Mouse (Mus musculus): ENCODE results near the gene Tmc5. TPM values are rescaled to one million over a fixed set of nuclear protein-coding genes. Genes with fewer than 3 reads are reported as not detected.

Gene Tmc5
- polyA plus RNA-seq, 1 experiment, result 0.50 TPM

GRCm38 (mm10) chr7:118599954-118600631 is 3.0 kb downstream of the Tmc5 start:
- Histone ChIP-seq H3K36me3 (ENCODE audit: control insufficient read depth, insufficient read depth, low read length) (no peaks in the 10 kb centered on the region), H3K4me1 (replicated peaks; ENCODE audit: control insufficient read depth, insufficient read depth, low read length) (peaks cover 32% of the 10 kb centered on the region), H3K27ac (ENCODE audit: control insufficient read depth, insufficient read depth, low read length) (no peak overlapping the region), H3K4me3 (ENCODE audit: control insufficient read depth, insufficient read depth, low read length) (no peak overlapping the region), H3K27me3 (ENCODE audit: control insufficient read depth, insufficient read depth, low read length) (no peaks in the 10 kb centered on the region)
- TF ChIP-seq POLR2A (IDR thresholded peaks at IDR 0.05; ENCODE audit: control insufficient read depth, extremely low read depth, insufficient read depth, low read length, poor library complexity), result no peak
- no peak for TF ChIP-seq CTCF (IDR thresholded peaks at IDR 0.05; ENCODE audit: borderline replicate concordance, control insufficient read depth, extremely low read depth, insufficient read depth, low read length, poor library complexity)
- WGBS, result 8% methylated on average over 12 of the region's 12 CpGs
- peak; percentile 11 for DNase-seq

GRCm38 (mm10) chr7:118604842-118605241 is 7.7 kb downstream of the Tmc5 start:
- TF ChIP-seq CTCF (IDR thresholded peaks at IDR 0.05; ENCODE audit: borderline replicate concordance, control insufficient read depth, extremely low read depth, insufficient read depth, low read length, poor library complexity) (no peak), POLR2A (IDR thresholded peaks at IDR 0.05; ENCODE audit: control insufficient read depth, extremely low read depth, insufficient read depth, low read length, poor library complexity) (no peak)
- no peak overlapping the region for H3K27ac ChIP-seq (ENCODE audit: control insufficient read depth, insufficient read depth, low read length)
- WGBS, result 86% methylated on average over 8 of the region's 8 CpGs
- H3K4me3 ChIP-seq (ENCODE audit: control insufficient read depth, insufficient read depth, low read length), result no peak overlapping the region
- peaks cover 7% of the 10 kb centered on the region for H3K4me1 ChIP-seq (replicated peaks; ENCODE audit: control insufficient read depth, insufficient read depth, low read length)
- no peaks in the 10 kb centered on the region for H3K27me3 ChIP-seq (ENCODE audit: control insufficient read depth, insufficient read depth, low read length)
- DNase-seq, result no peak
- no peaks in the 10 kb centered on the region for H3K36me3 ChIP-seq (ENCODE audit: control insufficient read depth, insufficient read depth, low read length)

GRCm38 (mm10) chr7:118609815-118610214 is 12.7 kb downstream of the Tmc5 start:
- 95% methylated on average over 7 of the region's 7 CpGs for WGBS
- DNase-seq, result no peak
- H3K4me3 ChIP-seq (ENCODE audit: control insufficient read depth, insufficient read depth, low read length), result no peak overlapping the region

GRCm38 (mm10) chr7:118610721-118611120 is 13.6 kb downstream of the Tmc5 start:
- no peak for DNase-seq
- 90% methylated on average over 13 of the region's 13 CpGs for WGBS
- Histone ChIP-seq H3K4me1 (replicated peaks; ENCODE audit: control insufficient read depth, insufficient read depth, low read length) (no peaks in the 10 kb centered on the region), H3K27me3 (ENCODE audit: control insufficient read depth, insufficient read depth, low read length) (no peaks in the 10 kb centered on the region), H3K27ac (ENCODE audit: control insufficient read depth, insufficient read depth, low read length) (no peak overlapping the region), H3K36me3 (ENCODE audit: control insufficient read depth, insufficient read depth, low read length) (no peaks in the 10 kb centered on the region), H3K4me3 (ENCODE audit: control insufficient read depth, insufficient read depth, low read length) (no peak overlapping the region)
- TF ChIP-seq POLR2A (IDR thresholded peaks at IDR 0.05; ENCODE audit: control insufficient read depth, extremely low read depth, insufficient read depth, low read length, poor library complexity) (no peak), CTCF (IDR thresholded peaks at IDR 0.05; ENCODE audit: borderline replicate concordance, control insufficient read depth, extremely low read depth, insufficient read depth, low read length, poor library complexity) (no peak)

More at GRCm38 (mm10) chr7:118609815-118610214, 12.7 kb downstream of the Tmc5 start:
- H3K27ac ChIP-seq (ENCODE audit: control insufficient read depth, insufficient read depth, low read length), result no peak overlapping the region
- no peaks in the 10 kb centered on the region for H3K4me1 ChIP-seq (replicated peaks; ENCODE audit: control insufficient read depth, insufficient read depth, low read length)
- no peaks in the 10 kb centered on the region for H3K27me3 ChIP-seq (ENCODE audit: control insufficient read depth, insufficient read depth, low read length)
- H3K36me3 ChIP-seq (ENCODE audit: control insufficient read depth, insufficient read depth, low read length), result no peaks in the 10 kb centered on the region
- TF ChIP-seq CTCF (IDR thresholded peaks at IDR 0.05; ENCODE audit: borderline replicate concordance, control insufficient read depth, extremely low read depth, insufficient read depth, low read length, poor library complexity), result no peak
- TF ChIP-seq POLR2A (IDR thresholded peaks at IDR 0.05; ENCODE audit: control insufficient read depth, extremely low read depth, insufficient read depth, low read length, poor library complexity), result no peak

- TF ChIP-seq POLR2A (IDR thresholded peaks at IDR 0.05; ENCODE audit: control insufficient read depth, extremely low read depth, insufficient read depth, low read length, poor library complexity) (no peak), CTCF (IDR thresholded peaks at IDR 0.05; ENCODE audit: borderline replicate concordance, control insufficient read depth, extremely low read depth, insufficient read depth, low read length, poor library complexity) (no peak)
- no peak for DNase-seq
- 89% methylated on average over 4 of the region's 4 CpGs for WGBS
- H3K27ac ChIP-seq (ENCODE audit: control insufficient read depth, insufficient read depth, low read length), result no peak overlapping the region
- H3K27me3 ChIP-seq (ENCODE audit: control insufficient read depth, insufficient read depth, low read length), result no peaks in the 10 kb centered on the region
- H3K4me1 ChIP-seq (replicated peaks; ENCODE audit: control insufficient read depth, insufficient read depth, low read length), result no peaks in the 10 kb centered on the region
- no peaks in the 10 kb centered on the region for H3K36me3 ChIP-seq (ENCODE audit: control insufficient read depth, insufficient read depth, low read length)
- H3K4me3 ChIP-seq (ENCODE audit: control insufficient read depth, insufficient read depth, low read length), result no peak overlapping the region
Measured at GRCm38 (mm10) chr7:118611185-118611749, 14.2 kb downstream of the Tmc5 start.

- Histone ChIP-seq H3K27me3 (ENCODE audit: control insufficient read depth, insufficient read depth, low read length) (no peaks in the 10 kb centered on the region), H3K27ac (ENCODE audit: control insufficient read depth, insufficient read depth, low read length) (no peak overlapping the region)
- 90% methylated on average over 8 of the region's 8 CpGs for WGBS
Measured at GRCm38 (mm10) chr7:118611933-118612332, 14.8 kb downstream of the Tmc5 start.

More at GRCm38 (mm10) chr7:118611933-118612332, 14.8 kb downstream of the Tmc5 start:
- Histone ChIP-seq H3K4me1 (replicated peaks; ENCODE audit: control insufficient read depth, insufficient read depth, low read length) (no peaks in the 10 kb centered on the region), H3K36me3 (ENCODE audit: control insufficient read depth, insufficient read depth, low read length) (no peaks in the 10 kb centered on the region), H3K4me3 (ENCODE audit: control insufficient read depth, insufficient read depth, low read length) (no peak overlapping the region)
- no peak for DNase-seq
- TF ChIP-seq POLR2A (IDR thresholded peaks at IDR 0.05; ENCODE audit: control insufficient read depth, extremely low read depth, insufficient read depth, low read length, poor library complexity) (no peak), CTCF (IDR thresholded peaks at IDR 0.05; ENCODE audit: borderline replicate concordance, control insufficient read depth, extremely low read depth, insufficient read depth, low read length, poor library complexity) (no peak)
